Mouse (Mus musculus): ENCODE measurements around the gene Zfp423.

GRCm38 (mm10) chr8:87915763-87916162 lies 43.6 kb downstream of the Zfp423 start:
- TF ChIP-seq POLR2A (IDR thresholded peaks at IDR 0.05; ENCODE audit: control insufficient read depth, extremely low read depth, insufficient read depth, low read length, poor library complexity) (no peak), CTCF (IDR thresholded peaks at IDR 0.05; ENCODE audit: borderline replicate concordance, control insufficient read depth, extremely low read depth, insufficient read depth, low read length, poor library complexity) (no peak)
